ENCODE assay signal across 25 mouse cellular contexts in genomic region chr2:60609436-60610199, GRCm38 (mm10).
"Had no signal": no experiment of that assay in that cellular context is flagged by ENCODE, and none has a peak within 500 bp of the region (broad histone marks: within the 10 kb centered on the region; RNA-seq: fewer than 3 reads in every experiment).

No protein-coding gene starts in this region.

- H3K4me1 ChIP-seq: heart, embryonic 13.5 days; heart, embryonic 15.5 days; hindbrain, embryonic 15.5 days; kidney, embryonic 15.5 days; limb, embryonic 13.5 days; limb, embryonic 15.5 days; liver, embryonic 12.5 days had no signal

- H3K9me3 ChIP-seq: heart, embryonic 10.5 days; heart, embryonic 13.5 days; heart, embryonic 15.5 days; hindbrain, embryonic 13.5 days; hindbrain, embryonic 15.5 days; kidney, embryonic 15.5 days; limb, embryonic 13.5 days; limb, embryonic 15.5 days; liver, embryonic 12.5 days had no signal

- H3K9ac ChIP-seq: heart, embryonic 13.5 days; heart, embryonic 15.5 days; hindbrain, embryonic 13.5 days; hindbrain, embryonic 15.5 days; kidney, embryonic 15.5 days; limb, embryonic 13.5 days; limb, embryonic 15.5 days; liver, embryonic 12.5 days; liver, embryonic 14.5 days had no signal

- DNase-seq: gastrocnemius, postnatal 14 days; gastrocnemius, postnatal 36 days; heart, adult 18-20 months; heart, postnatal 14 days; heart, postnatal 36 days; kidney, adult 11 months; kidney, adult 2 months; kidney, adult 9 months; kidney, postnatal 36 days; layer of hippocampus, adult 9-11 months; layer of hippocampus, postnatal 36 days; left cerebral cortex, postnatal 4 days had no signal

- H3K27me3 ChIP-seq: heart, embryonic 13.5 days; heart, embryonic 15.5 days; hindbrain, embryonic 13.5 days; hindbrain, embryonic 15.5 days; kidney, embryonic 15.5 days; limb, embryonic 13.5 days; limb, embryonic 15.5 days; liver, embryonic 12.5 days had no signal

- H3K36me3 ChIP-seq: heart, embryonic 10.5 days; heart, embryonic 13.5 days; heart, embryonic 15.5 days; hindbrain, embryonic 13.5 days; hindbrain, embryonic 15.5 days; kidney, embryonic 15.5 days; limb, embryonic 13.5 days; limb, embryonic 15.5 days; liver, embryonic 12.5 days had no signal

- ATAC-seq: hindbrain, postnatal 0 days; intestine, embryonic 16.5 days; liver, embryonic 12.5 days had no signal

- H3K4me3 ChIP-seq: heart, embryonic 10.5 days; heart, embryonic 13.5 days; heart, embryonic 15.5 days; hindbrain, embryonic 13.5 days; hindbrain, embryonic 15.5 days; kidney, embryonic 15.5 days; limb, embryonic 13.5 days; limb, embryonic 15.5 days; liver, embryonic 12.5 days had no signal

- H3K27ac ChIP-seq: heart, embryonic 10.5 days; heart, embryonic 13.5 days; heart, embryonic 15.5 days; hindbrain, embryonic 13.5 days; hindbrain, embryonic 15.5 days; hindbrain, postnatal 0 days; kidney, embryonic 15.5 days; kidney, postnatal 0 days; limb, embryonic 13.5 days; limb, embryonic 15.5 days; liver, embryonic 12.5 days; liver, embryonic 14.5 days had no signal

- H3K4me2 ChIP-seq: heart, embryonic 13.5 days; heart, embryonic 15.5 days; hindbrain, embryonic 13.5 days; hindbrain, embryonic 15.5 days; kidney, embryonic 15.5 days; limb, embryonic 13.5 days; limb, embryonic 15.5 days; liver, embryonic 12.5 days had no signal
